ENCODE assay signal across 8 mouse cellular contexts in the genomic region with DNA sequence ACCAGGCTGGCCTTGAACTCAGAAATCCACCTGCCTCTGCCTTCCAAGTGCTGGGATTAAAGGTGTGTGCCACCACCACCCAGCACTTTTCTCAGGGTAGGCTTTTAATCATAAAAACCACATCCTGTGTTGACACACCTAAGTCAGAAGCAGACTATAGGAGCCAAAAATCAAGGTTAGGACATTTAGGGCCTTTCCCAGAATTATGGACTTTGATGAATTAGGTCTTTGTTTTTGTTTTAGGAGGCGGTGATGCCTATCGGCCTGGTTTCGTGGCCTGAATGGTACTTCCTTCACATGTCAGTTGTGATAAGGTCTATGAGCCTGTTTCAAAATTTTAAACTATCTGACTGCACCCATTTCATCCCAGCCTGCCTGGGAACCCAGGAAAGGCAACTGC. TPM values are rescaled to one million over a fixed set of nuclear protein-coding genes. Genes with fewer than 3 reads are reported as not detected.
A peak's percentile ranks its signal among the peaks of the same experiment; 100 is the strongest.
DNase-seq lines count a peak whose midpoint lies in the region; ATAC-seq and TF ChIP-seq lines count a peak whose summit lies in the region.

No protein-coding gene starts in this region.

- TF ChIP-seq POLR2A in limb, embryonic 14.5 days (IDR thresholded peaks at IDR 0.05; ENCODE audit: borderline replicate concordance, extremely low read depth, insufficient read depth, insufficient read length): no peak

- H3K9ac ChIP-seq in forebrain, postnatal 0 days: no peak overlapping the region
- H3K9ac ChIP-seq in neural tube, embryonic 11.5 days (ENCODE audit: low read length): no peak overlapping the region
- peak overlapping the region; percentile 68 for H3K9ac ChIP-seq in limb, embryonic 14.5 days (ENCODE audit: low read depth, low read length, severe bottlenecking)
- peak overlapping the region; percentile 83; the same call in 1 of the 2 replicates for H3K9ac ChIP-seq in stomach, embryonic 16.5 days (ENCODE audit: low read length)

- H3K27ac ChIP-seq in forebrain, embryonic 10.5 days: no peak overlapping the region
- no peak overlapping the region for H3K27ac ChIP-seq in forebrain, postnatal 0 days (ENCODE audit: low read depth, low read length)
- no peak overlapping the region for H3K27ac ChIP-seq in neural tube, embryonic 11.5 days (ENCODE audit: low read depth, low read length)
- peak overlapping the region; percentile 61 for H3K27ac ChIP-seq in limb, embryonic 14.5 days (replicated peaks; ENCODE audit: low read depth, low read length)
- H3K27ac ChIP-seq in stomach, embryonic 16.5 days (ENCODE audit: low read length): peak overlapping the region; percentile 68; the same call in 1 of the 2 replicates

- peaks cover 44% of the 10 kb centered on the region for H3K27me3 ChIP-seq in forebrain, embryonic 10.5 days (ENCODE audit: poor library complexity, severe bottlenecking)
- H3K27me3 ChIP-seq in forebrain, postnatal 0 days (ENCODE audit: insufficient read depth, low read length): peaks cover 6% of the 10 kb centered on the region
- H3K27me3 ChIP-seq in neural tube, embryonic 11.5 days (ENCODE audit: control insufficient read depth, insufficient read depth, low read length): no peaks in the 10 kb centered on the region
- H3K27me3 ChIP-seq in limb, embryonic 14.5 days (ENCODE audit: control insufficient read depth, insufficient read depth, low read length): peaks cover 6% of the 10 kb centered on the region; the same call in 1 of the 2 replicates
- H3K27me3 ChIP-seq in stomach, embryonic 16.5 days (ENCODE audit: control insufficient read depth, insufficient read depth, low read length): no peaks in the 10 kb centered on the region

- no peak for ATAC-seq in forebrain, postnatal 0 days
- ATAC-seq in neural tube, embryonic 11.5 days (ENCODE audit: insufficient read depth, low FRiP score, low TSS enrichment): no peak
- no peak for ATAC-seq in limb, embryonic 14.5 days (ENCODE audit: low FRiP score, low read depth)
- ATAC-seq in stomach, embryonic 16.5 days (ENCODE audit: insufficient read depth, low FRiP score): no peak

- WGBS in forebrain, embryonic 10.5 days: 92% methylated on average over 3 of the region's 3 CpGs
- 89% methylated on average over 3 of the region's 3 CpGs for WGBS in forebrain, postnatal 0 days
- 90% methylated on average over 3 of the region's 3 CpGs for WGBS in neural tube, embryonic 11.5 days
- WGBS in limb, embryonic 14.5 days: 95% methylated on average over 3 of the region's 3 CpGs
- WGBS in stomach, embryonic 16.5 days: 77% methylated on average over 3 of the region's 3 CpGs

- H3K9me3 ChIP-seq in forebrain, embryonic 10.5 days: no peaks in the 10 kb centered on the region
- no peaks in the 10 kb centered on the region for H3K9me3 ChIP-seq in forebrain, postnatal 0 days (ENCODE audit: low read length)
- no peaks in the 10 kb centered on the region for H3K9me3 ChIP-seq in neural tube, embryonic 11.5 days (ENCODE audit: control insufficient read depth, low read length)
- no peaks in the 10 kb centered on the region for H3K9me3 ChIP-seq in limb, embryonic 14.5 days (ENCODE audit: control insufficient read depth, low read length)
- H3K9me3 ChIP-seq in stomach, embryonic 16.5 days (replicated peaks; ENCODE audit: control insufficient read depth, low read length): no peaks in the 10 kb centered on the region

- no peak for DNase-seq in forebrain, embryonic 10.5 days (ENCODE audit: extremely low spot score, low spot score)
- DNase-seq in forebrain, postnatal 0 days: no peak
- no peak for DNase-seq in neural tube, embryonic 11.5 days (ENCODE audit: low spot score)
- no peak for DNase-seq in neural tube, embryonic 10.5 days (ENCODE audit: extremely low spot score, low spot score)
- no peak for DNase-seq in limb, embryonic 14.5 days (ENCODE audit: low spot score)
- DNase-seq in urinary bladder, postnatal 36 days (ENCODE audit: low spot score in 2 of 2): no peak
- DNase-seq in adrenal gland, adult 2 months: no peak

- peaks cover 28% of the 10 kb centered on the region for H3K36me3 ChIP-seq in forebrain, embryonic 10.5 days (replicated peaks)
- peaks cover 4% of the 10 kb centered on the region; the same call in 1 of the 2 replicates for H3K36me3 ChIP-seq in forebrain, postnatal 0 days (ENCODE audit: insufficient read depth)
- H3K36me3 ChIP-seq in neural tube, embryonic 11.5 days (ENCODE audit: control insufficient read depth, insufficient read depth, low read length): peaks cover 2% of the 10 kb centered on the region; the same call in 1 of the 2 replicates
- H3K36me3 ChIP-seq in limb, embryonic 14.5 days (ENCODE audit: control insufficient read depth, insufficient read depth, low read length): peaks cover 9% of the 10 kb centered on the region
- 0 out of 2 replicates have a peak, but pooled peaks cover 6% of the 10 kb centered on the region for H3K36me3 ChIP-seq in stomach, embryonic 16.5 days (ENCODE audit: control insufficient read depth, insufficient read depth, low read length)

- peaks cover 41% of the 10 kb centered on the region for H3K4me1 ChIP-seq in forebrain, embryonic 10.5 days
- no peaks in the 10 kb centered on the region for H3K4me1 ChIP-seq in forebrain, postnatal 0 days (ENCODE audit: insufficient read depth)
- H3K4me1 ChIP-seq in neural tube, embryonic 11.5 days (ENCODE audit: control insufficient read depth, insufficient read depth, low read length): peaks cover 6% of the 10 kb centered on the region
- 0 out of 2 replicates have a peak, but pooled peaks cover 4% of the 10 kb centered on the region for H3K4me1 ChIP-seq in limb, embryonic 14.5 days (ENCODE audit: control insufficient read depth, insufficient read depth, low read length)
- peaks cover 12% of the 10 kb centered on the region for H3K4me1 ChIP-seq in stomach, embryonic 16.5 days (ENCODE audit: control insufficient read depth, insufficient read depth, low read length)

- H3K4me2 ChIP-seq in forebrain, postnatal 0 days (ENCODE audit: low read depth): no peak overlapping the region; the same call in 1 of the 2 replicates
- peak overlapping the region; percentile 58; the same call in 1 of the 2 replicates for H3K4me2 ChIP-seq in neural tube, embryonic 11.5 days (ENCODE audit: low read depth)
- H3K4me2 ChIP-seq in limb, embryonic 14.5 days (replicated peaks; ENCODE audit: low read depth, low read length, severe bottlenecking): peak overlapping the region; percentile 72
- H3K4me2 ChIP-seq in stomach, embryonic 16.5 days (ENCODE audit: low read depth, low read length): peak overlapping the region; percentile 59; the same call in 1 of the 2 replicates

- TF ChIP-seq CTCF in forebrain, postnatal 0 days (IDR thresholded peaks at IDR 0.05; ENCODE audit: low read depth): no peak

- H3K4me3 ChIP-seq in forebrain, embryonic 10.5 days: peak overlapping the region; percentile 69
- H3K4me3 ChIP-seq in forebrain, postnatal 0 days (ENCODE audit: low read depth, low read length): no peak overlapping the region
- no peak overlapping the region; the same call in 1 of the 2 replicates for H3K4me3 ChIP-seq in neural tube, embryonic 11.5 days (ENCODE audit: low read depth, low read length)
- peak overlapping the region; percentile 62 for H3K4me3 ChIP-seq in limb, embryonic 14.5 days (replicated peaks; ENCODE audit: low read length)
- peak overlapping the region; percentile 67 for H3K4me3 ChIP-seq in stomach, embryonic 16.5 days (replicated peaks; ENCODE audit: low read length)

RNA-seq across cellular contexts. Expression of a gene that starts 0.5 kb away (rescaled TPM):
- polyA plus RNA-seq in forebrain, embryonic 10.5 days (2016; fragmentation: Nextera tagmentation; extraction: Ambion mirVana): 15.3 and 17.5 TPM in 2 replicates
- 37.3 and 41.5 TPM in 2 replicates for total RNA-seq in forebrain, postnatal 0 days (2014; rRNA removed)
- 44.8 and 56.2 TPM in 2 replicates for polyA plus RNA-seq in forebrain, postnatal 0 days (2015; fragmentation: Nextera tagmentation; extraction: Ambion mirVana)
- polyA plus RNA-seq in neural tube, embryonic 11.5 days (2014; fragmentation: Nextera tagmentation; extraction: Ambion mirVana): 26.1 and 28.0 TPM in 2 replicates
- polyA plus RNA-seq in limb, embryonic 14.5 days (2012; rRNA removed): 15.9 and 17.0 TPM in 2 replicates
- polyA plus RNA-seq in limb, embryonic 14.5 days (2014; fragmentation: Nextera tagmentation; extraction: Ambion mirVana): 21.3 and 26.0 TPM in 2 replicates
- polyA plus RNA-seq in stomach, embryonic 16.5 days (2015; fragmentation: Nextera tagmentation; extraction: Ambion mirVana): 38.9 and 40.6 TPM in 2 replicates
- total RNA-seq in adrenal gland, adult 2 months (2021): 10 to 100 TPM; 38.3 to 55.4 TPM
- 29.4 and 36.5 TPM in 2 replicates for polyA plus RNA-seq in adrenal gland, adult 2 months (2012; rRNA removed)

RNA-seq across cellular contexts. Expression of a gene that starts 28.8 kb away (rescaled TPM):
- polyA plus RNA-seq in forebrain, embryonic 10.5 days (2016; fragmentation: Nextera tagmentation; extraction: Ambion mirVana): 1.4 and 1.5 TPM in 2 replicates
- 1.2 and 2.2 TPM in 2 replicates for total RNA-seq in forebrain, postnatal 0 days (2014; rRNA removed)
- polyA plus RNA-seq in forebrain, postnatal 0 days (2015; fragmentation: Nextera tagmentation; extraction: Ambion mirVana): 1.1 and 1.8 TPM in 2 replicates
- 1.0 and 1.4 TPM in 2 replicates for polyA plus RNA-seq in neural tube, embryonic 11.5 days (2014; fragmentation: Nextera tagmentation; extraction: Ambion mirVana)
- 0.42 and 0.55 TPM in 2 replicates for polyA plus RNA-seq in limb, embryonic 14.5 days (2012; rRNA removed)
- 0.14 and 0.40 TPM in 2 replicates for polyA plus RNA-seq in limb, embryonic 14.5 days (2014; fragmentation: Nextera tagmentation; extraction: Ambion mirVana)
- 0.40 and 0.60 TPM in 2 replicates for polyA plus RNA-seq in stomach, embryonic 16.5 days (2015; fragmentation: Nextera tagmentation; extraction: Ambion mirVana)
- 10 to 100 TPM in 1 of 2 experiments, 1 to 10 TPM in 1; 3.5 to 11.4 TPM for total RNA-seq in adrenal gland, adult 2 months (2021)
- 1.3 and 1.6 TPM in 2 replicates for polyA plus RNA-seq in adrenal gland, adult 2 months (2012; rRNA removed)

RNA-seq across cellular contexts. Expression of a gene that starts 44.9 kb away (rescaled TPM):
- polyA plus RNA-seq in forebrain, embryonic 10.5 days (2016; fragmentation: Nextera tagmentation; extraction: Ambion mirVana): 83.1 and 91.8 TPM in 2 replicates
- total RNA-seq in forebrain, postnatal 0 days (2014; rRNA removed): 83.0 and 100 TPM in 2 replicates
- 81.1 and 81.4 TPM in 2 replicates for polyA plus RNA-seq in forebrain, postnatal 0 days (2015; fragmentation: Nextera tagmentation; extraction: Ambion mirVana)
- polyA plus RNA-seq in neural tube, embryonic 11.5 days (2014; fragmentation: Nextera tagmentation; extraction: Ambion mirVana): 112 and 115 TPM in 2 replicates
- polyA plus RNA-seq in limb, embryonic 14.5 days (2012; rRNA removed): 68.7 and 90.5 TPM in 2 replicates
- 76.4 and 82.9 TPM in 2 replicates for polyA plus RNA-seq in limb, embryonic 14.5 days (2014; fragmentation: Nextera tagmentation; extraction: Ambion mirVana)
- 60.7 and 67.1 TPM in 2 replicates for polyA plus RNA-seq in stomach, embryonic 16.5 days (2015; fragmentation: Nextera tagmentation; extraction: Ambion mirVana)
- 10 to 100 TPM; 32.5 to 36.0 TPM for total RNA-seq in adrenal gland, adult 2 months (2021)
- 50.9 and 59.4 TPM in 2 replicates for polyA plus RNA-seq in adrenal gland, adult 2 months (2012; rRNA removed)

RNA-seq across cellular contexts. Expression of a gene that starts 45.8 kb away (rescaled TPM):
- 286 and 289 TPM in 2 replicates for polyA plus RNA-seq in forebrain, embryonic 10.5 days (2016; fragmentation: Nextera tagmentation; extraction: Ambion mirVana)
- 104 and 111 TPM in 2 replicates for total RNA-seq in forebrain, postnatal 0 days (2014; rRNA removed)
- polyA plus RNA-seq in forebrain, postnatal 0 days (2015; fragmentation: Nextera tagmentation; extraction: Ambion mirVana): 232 and 248 TPM in 2 replicates
- 77.0 and 81.1 TPM in 2 replicates for polyA plus RNA-seq in neural tube, embryonic 11.5 days (2014; fragmentation: Nextera tagmentation; extraction: Ambion mirVana)
- polyA plus RNA-seq in limb, embryonic 14.5 days (2012; rRNA removed): 179 and 225 TPM in 2 replicates
- 73.3 and 74.1 TPM in 2 replicates for polyA plus RNA-seq in limb, embryonic 14.5 days (2014; fragmentation: Nextera tagmentation; extraction: Ambion mirVana)
- polyA plus RNA-seq in stomach, embryonic 16.5 days (2015; fragmentation: Nextera tagmentation; extraction: Ambion mirVana): 209 and 214 TPM in 2 replicates
- total RNA-seq in adrenal gland, adult 2 months (2021): 100 to 1,000 TPM; 174 to 177 TPM
- polyA plus RNA-seq in adrenal gland, adult 2 months (2012; rRNA removed): 9.3 and 11.7 TPM in 2 replicates

RNA-seq across cellular contexts. Expression of a gene that starts 46.4 kb away (rescaled TPM):
- polyA plus RNA-seq in forebrain, embryonic 10.5 days (2016; fragmentation: Nextera tagmentation; extraction: Ambion mirVana): 287 and 294 TPM in 2 replicates
- total RNA-seq in forebrain, postnatal 0 days (2014; rRNA removed): 199 and 203 TPM in 2 replicates
- 89.9 and 109 TPM in 2 replicates for polyA plus RNA-seq in forebrain, postnatal 0 days (2015; fragmentation: Nextera tagmentation; extraction: Ambion mirVana)
- polyA plus RNA-seq in neural tube, embryonic 11.5 days (2014; fragmentation: Nextera tagmentation; extraction: Ambion mirVana): 330 and 394 TPM in 2 replicates
- polyA plus RNA-seq in limb, embryonic 14.5 days (2012; rRNA removed): 108 and 118 TPM in 2 replicates
- 156 and 159 TPM in 2 replicates for polyA plus RNA-seq in limb, embryonic 14.5 days (2014; fragmentation: Nextera tagmentation; extraction: Ambion mirVana)
- polyA plus RNA-seq in stomach, embryonic 16.5 days (2015; fragmentation: Nextera tagmentation; extraction: Ambion mirVana): 178 and 192 TPM in 2 replicates
- 1,000 to 10,000 TPM; 1,249 to 2,157 TPM for total RNA-seq in adrenal gland, adult 2 months (2021)
- 567 and 624 TPM in 2 replicates for polyA plus RNA-seq in adrenal gland, adult 2 months (2012; rRNA removed)

Comparison
In these comparisons a context has a peak if more than half of its experiments do, and no peak if none do; other contexts are left out.
1. H3K4me3 ChIP-seq: peak in forebrain, embryonic 10.5 days (single experiment), limb, embryonic 14.5 days (single experiment) and stomach, embryonic 16.5 days (single experiment); none in forebrain, postnatal 0 days (single experiment) and neural tube, embryonic 11.5 days (single experiment).
2. H3K27ac ChIP-seq: peak in limb, embryonic 14.5 days (single experiment) and stomach, embryonic 16.5 days (single experiment); none in forebrain, embryonic 10.5 days (single experiment), forebrain, postnatal 0 days (single experiment) and neural tube, embryonic 11.5 days (single experiment).
3. H3K9ac ChIP-seq: peak in limb, embryonic 14.5 days (single experiment) and stomach, embryonic 16.5 days (single experiment); none in forebrain, postnatal 0 days (single experiment) and neural tube, embryonic 11.5 days (single experiment).